Mouse (Mus musculus) urinary bladder, postnatal 4 days (tissue): ENCODE measurements around the gene Slc34a1.
"Not testable (repeated sequence)": the region's sequence is repeated elsewhere in the genome, so short reads cannot be mapped to it uniquely, and the experiment has no call there.

ENCODE experiments used
- DNase-seq, 2 experiments: peaks; one replicate each; pipeline ENCODE4 v3.0.0; 2021 to 2022; ENCODE audit warnings: low spot score in 2 of 2

Gene Slc34a1

DNA sequence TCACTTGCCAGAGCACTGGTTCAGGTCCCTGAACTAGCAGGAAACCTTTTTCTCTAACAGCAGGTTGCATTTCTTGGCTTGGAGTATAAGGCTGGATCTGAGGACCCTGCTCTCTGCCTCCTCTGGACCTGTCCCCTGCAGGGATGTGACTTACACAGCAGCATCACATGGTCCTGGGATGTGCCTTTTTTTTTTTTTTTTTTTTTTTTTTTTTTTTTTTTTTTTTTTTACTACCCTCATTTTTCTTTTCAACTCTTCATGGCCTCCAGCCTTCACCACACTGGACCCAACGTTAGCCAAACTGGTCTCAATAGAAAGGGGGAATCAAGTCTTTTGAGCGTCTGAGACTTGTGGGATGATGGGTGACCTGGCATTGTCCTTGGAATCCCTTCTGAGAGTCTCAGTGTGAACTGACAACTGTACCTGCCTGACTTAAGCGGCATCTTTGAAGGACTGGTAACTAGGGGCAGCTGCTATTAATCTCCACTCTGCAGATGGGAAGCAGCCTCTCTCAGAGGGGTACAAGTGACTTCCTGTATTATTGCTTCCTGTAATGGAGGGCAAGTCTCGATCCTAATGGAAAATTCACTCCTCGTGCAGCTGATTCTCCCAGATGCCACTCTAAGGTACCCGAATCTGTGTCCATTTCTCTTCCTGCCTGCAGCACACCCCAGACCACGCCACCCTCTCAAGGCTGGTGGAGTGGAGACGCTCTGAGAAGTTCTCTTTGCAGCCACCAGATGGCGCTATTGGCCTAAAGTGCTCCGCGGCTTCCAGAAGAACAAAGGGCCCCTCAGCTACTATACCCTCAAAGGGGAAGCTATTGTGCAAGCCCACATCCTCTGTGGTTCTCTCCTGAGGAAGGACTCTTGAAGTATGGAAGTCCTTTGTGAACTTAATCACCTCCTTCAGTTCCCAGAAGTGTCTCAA is 7.1 kb downstream of the Slc34a1 start:
- DNase-seq = peak; percentile 63 to 81

DNA sequence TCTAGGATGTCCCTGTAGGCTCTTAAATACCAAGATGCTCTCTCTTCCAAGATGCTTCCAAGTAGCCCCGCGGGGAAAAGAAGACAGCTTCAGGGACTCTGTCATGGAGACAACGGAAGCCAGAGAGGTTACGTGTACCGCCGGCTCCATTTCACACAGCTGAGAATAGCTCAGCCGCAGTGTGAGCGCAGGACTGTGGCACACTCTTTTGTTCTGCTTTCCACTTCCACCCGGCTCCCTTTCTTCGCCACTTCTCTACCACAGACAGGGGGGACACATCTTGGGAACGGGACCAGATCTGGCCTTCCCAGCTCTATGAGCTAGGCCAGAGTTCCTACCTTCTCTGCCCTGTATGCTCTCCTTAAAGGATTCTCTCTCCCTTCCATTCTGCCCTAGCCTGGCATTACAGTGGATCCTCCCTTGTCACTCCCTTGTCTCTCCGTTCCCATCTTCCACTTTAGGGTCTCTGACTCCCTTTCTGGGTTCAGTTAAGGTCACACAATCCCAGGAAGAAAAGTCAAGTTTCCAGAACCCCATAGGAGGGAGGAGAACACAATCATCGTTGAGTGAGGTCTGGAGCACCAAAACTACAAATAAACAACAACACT is 7.9 kb downstream of the Slc34a1 start:
- DNase-seq = no peak

DNA sequence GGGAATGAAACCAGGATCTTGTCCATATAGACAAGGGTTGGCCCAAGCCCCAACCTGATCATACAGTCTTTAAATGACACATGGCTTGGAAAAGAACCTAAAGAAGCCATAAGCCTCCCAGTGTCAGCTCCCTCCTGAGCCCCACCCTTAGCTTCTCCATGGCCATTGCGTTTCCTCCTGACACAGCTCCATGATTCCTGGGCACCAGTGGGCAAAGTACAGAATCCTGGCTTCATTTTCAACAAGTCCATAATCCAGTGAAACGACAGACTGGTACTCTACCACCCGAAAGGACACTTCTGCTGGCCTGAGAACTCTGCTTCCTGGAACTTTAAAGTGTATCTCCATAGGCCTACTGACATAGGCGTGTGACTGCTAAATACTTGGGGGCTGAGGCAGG is 9.4 kb downstream of the Slc34a1 start:
- no peak for DNase-seq

DNA sequence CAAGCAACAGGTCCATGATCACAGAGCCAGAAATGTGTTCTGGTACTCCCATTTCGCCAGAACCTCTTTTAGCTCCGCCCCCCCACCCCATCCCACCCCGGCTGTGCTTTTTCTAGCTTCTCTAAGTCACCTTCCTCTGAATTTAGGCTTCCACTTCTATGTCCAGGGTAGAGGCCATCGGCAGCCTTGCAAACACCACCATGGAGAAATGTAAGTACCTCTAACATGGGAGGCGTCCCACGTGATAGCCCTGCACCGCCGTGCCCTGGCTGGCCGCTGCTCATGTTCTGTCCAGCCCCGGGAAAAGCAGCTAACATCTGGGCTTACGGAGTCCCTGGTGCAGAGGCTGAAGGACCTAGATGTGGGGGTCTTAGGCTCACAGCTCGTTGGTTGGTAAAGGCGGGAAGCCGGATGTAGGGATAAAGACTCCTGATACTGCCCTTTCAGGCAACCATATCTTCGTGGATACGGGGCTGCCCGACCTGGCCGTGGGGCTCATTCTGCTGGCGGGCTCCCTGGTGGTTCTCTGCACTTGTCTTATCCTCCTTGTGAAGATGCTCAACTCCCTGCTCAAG is 10.6 kb downstream of the Slc34a1 start:
- no peak for DNase-seq

DNA sequence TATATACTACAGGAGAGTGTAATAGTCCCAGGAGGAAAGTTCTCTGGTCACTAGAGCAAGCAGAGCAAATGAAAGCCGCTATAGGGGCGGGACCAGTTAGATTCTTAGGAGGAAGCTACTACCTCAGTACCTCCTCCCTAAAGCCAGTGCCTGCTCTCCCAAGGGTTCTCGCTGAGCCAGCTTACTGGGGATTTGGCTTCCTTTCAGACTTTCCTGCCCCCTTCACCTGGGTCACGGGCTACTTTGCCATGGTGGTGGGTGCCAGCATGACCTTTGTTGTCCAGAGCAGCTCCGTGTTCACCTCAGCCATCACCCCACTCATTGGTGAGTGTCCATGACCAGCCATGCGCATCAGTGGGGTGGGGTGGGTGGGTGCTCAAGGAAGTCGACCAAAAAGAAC is 13.8 kb downstream of the Slc34a1 start:
- no peak for DNase-seq

DNA sequence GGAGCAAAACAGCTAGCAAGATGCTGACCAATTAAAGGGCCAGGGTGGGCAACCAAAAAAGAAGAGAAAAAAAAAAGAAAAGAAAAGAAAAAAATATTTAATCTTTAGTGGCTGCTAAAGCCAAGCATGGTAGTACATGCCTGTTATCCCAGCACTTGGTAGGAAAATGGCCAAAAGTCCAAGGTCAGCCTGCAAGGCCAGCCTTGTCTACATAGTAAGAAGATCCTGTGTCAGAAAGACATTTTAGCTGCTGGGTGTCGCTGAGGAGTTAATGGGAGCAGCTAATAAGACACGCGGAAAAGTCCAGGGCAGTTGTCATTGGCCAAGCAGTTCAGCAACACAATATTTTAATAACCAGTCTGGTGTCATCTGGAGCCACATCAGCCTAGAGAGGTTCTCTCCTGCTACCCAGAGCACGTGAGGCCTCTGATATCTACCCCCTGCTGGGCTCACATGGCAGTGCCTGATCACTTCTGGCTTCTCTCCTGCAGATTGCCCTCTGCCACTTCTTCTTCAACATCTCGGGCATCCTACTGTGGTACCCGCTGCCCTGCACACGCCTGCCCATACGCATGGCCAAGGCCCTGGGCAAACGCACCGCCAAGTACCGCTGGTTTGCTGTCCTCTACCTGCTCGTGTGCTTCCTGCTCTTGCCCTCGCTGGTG is 14.8 kb downstream of the Slc34a1 start:
- no peak for DNase-seq

DNA sequence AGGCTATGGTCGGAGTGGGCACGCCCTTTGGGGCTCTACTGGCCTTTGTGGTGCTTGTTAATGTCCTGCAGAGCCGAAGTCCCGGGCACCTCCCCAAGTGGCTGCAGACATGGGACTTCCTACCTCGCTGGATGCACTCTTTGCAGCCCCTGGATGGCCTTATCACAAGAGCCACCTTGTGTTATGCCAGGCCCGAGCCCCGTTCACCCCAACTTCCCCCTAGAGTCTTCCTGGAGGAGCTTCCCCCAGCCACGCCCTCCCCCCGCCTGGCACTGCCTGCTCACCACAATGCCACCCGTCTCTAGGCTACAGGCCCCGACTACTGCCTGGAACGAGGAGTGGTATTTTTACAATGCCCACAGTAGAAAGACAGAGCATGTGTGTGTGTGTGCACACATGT is 15.3 kb downstream of the Slc34a1 start:
- no peak for DNase-seq

DNA sequence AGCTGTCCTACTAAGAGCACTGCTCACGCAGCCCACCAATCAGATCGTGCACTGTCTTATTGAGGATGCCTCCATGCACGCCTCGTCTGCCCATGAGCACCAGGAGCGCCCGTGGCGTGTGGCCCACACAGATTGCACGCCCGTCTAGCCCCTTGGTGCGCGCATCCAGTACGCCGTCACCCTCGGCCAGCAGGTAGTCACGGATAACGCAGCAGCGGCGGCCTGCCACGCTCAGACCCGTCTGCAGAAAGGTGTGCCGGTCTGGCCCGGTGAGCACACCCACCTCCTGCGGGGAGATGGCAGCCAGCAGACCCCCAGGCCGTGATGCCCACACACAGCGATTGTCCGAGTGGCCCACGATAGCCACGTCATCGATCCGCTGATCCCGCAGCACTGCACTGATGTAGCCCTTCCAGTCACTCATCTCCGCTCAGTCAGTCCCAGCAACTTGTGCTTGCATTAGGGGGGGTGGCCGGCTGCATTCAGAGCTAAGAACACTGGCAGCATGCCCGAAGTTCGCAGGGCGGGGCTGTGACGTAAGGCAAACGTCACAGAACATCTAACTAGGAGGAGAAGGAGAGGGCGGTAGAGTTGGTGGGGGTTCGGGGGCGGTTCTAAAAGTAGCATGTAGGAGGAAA is 16.9 kb downstream of the Slc34a1 start, which contains the start of gene Pfn3:
Pfn3 (minus strand) TSS at position 490 of the 638 bp plus-strand sequence.
- DNase-seq = no peak

DNA sequence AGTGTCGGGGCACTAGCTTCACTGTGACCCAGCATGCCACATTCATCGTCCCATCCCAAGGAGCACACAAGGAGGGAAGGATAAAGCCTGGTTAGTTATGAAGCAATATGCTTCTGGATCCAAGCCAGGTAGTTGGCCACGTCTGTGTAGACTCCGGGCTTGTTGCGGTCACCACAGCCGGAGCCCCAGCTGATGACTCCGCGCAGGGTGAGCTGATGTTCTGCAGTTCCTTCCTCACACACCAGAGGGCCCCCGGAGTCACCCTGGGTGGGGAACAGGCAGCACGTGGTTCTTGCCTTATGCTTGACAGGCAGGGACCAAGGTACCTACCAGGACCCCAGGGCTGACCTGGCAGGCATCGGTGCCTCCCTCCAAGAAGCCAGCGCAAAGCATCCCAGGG is 20.0 kb downstream of the Slc34a1 start:
- DNase-seq = peak; percentile 77 to 93

DNA sequence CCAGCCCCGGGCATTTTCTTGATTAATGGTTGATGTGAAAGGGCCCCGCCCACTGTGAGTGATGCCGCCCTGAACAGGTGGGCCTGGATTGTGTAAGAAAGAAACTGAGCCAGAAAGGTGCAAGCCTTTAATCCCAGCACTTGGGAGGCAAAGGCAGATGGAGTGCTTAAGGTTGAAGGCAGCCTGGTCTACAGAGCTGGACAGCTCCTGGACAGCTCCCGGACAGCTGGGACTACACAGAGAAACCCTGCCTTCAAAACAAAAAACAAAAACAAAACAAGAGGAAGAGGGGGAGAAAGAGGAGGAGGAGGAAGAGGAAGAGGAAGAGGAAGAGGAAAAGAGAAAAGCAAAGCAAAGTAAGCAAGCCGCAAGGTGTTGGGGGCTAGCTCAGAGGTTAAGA is 21.2 kb downstream of the Slc34a1 start:
- DNase-seq = no peak

DNA sequence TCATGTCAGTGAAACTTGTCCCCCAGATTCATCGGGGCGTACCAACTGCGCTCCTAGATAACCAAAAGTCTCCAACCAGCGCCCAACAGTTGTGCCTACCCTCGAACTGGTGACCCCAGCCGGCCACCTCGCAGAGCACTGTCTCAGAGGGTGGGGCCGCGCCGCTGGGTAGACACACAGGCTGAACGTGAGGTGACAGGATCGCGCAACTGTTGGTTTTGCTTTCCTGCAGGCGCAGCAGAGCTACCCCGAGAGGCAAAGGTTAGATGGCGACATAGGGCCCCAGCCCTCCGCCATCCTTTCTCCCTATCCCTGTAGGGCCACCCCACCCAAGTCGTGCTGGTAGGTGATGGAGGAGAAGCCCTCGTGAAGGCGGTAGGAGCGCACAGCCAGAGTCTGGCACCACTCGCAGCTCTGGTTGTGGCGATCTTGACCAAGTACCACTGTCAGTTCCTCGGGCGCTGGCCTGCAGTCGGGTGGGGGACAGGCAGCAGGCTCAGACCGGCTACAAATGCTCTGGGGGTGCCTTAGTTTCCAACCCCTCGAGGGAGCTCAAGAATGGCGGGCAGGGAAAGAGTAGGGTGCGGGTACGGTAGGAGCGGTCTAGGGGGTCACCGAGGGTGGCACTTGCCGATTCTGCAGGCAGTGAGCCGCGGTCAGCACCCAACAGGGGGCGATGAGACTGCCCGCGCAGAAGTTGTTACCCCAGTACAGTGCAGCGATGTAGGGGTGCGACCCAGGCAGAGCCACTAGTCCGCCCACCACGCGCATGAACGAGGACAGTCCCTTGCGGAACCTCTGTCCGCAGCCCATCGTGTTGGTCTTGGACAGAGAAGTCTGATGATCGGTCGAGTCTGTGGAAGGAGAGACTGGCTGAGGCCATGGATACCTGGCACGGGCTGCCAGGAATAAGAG is 22.3 kb downstream of the Slc34a1 start:
- no peak for DNase-seq

DNA sequence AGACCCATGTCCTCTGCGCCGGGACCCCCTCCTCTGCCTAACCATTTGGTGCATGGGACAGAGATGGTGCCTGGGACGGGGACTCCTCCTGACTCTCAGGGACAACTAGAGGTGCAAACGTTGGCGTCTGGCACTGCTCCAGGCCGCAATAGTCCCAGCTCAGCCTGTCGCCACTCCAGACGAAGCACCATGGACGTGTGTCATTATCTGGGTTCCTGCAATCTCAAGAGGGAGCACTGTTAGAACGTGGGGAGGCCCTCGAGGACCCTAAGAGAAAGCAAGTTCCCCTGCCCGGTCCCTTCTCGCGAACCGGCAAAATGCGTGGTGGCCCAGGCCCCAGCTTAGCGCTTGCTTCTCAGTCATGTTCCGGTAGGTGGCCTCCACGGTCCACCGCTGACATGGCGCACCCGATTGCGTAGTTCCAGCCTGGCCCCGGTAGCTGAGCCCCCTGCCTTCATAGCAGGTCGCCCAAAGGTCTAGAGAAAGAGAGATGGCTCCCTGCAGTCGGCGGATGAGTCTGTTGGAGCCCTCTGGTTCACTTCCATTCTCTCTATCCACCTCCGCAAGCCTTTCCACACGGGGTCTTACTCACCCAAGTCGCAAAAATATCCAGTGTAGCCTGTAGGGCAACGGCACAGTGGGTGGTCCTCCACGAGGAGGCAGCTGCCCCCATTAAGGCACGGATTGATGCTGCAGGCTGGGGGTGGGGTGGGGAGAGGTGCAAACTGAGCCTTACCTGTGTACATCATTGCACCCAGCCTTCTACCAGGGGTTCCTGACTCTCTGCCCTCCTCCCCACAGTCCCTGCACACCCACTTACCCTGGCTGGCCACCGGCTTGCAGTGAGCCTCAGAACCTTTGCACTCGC is 23.2 kb downstream of the Slc34a1 start:
- peak; percentile 49 to 72 for DNase-seq

DNA sequence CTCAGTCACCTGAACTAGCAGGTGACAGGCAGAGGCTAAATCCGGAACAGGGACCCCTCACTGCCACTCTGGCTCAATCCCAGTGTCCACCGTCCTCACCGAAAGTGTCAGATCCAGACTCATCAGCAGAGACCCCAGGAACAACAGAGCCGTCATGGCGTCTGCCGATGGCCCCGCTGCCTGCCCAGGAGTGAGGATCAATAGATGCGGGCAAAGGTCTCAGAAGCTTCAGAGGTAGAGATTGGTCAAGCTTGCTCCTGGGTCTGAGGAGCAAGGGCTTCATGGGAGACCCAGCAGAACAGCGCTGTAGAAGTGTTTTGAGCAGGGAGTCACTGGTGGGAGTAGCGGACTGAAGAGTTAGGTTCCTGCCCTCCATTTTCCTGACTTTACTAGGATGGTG is 28.6 kb downstream of the Slc34a1 start, which contains the start of gene F12:
F12 (minus strand) TSS at position 181 of the 400 bp plus-strand sequence.
- DNase-seq = no peak

DNA sequence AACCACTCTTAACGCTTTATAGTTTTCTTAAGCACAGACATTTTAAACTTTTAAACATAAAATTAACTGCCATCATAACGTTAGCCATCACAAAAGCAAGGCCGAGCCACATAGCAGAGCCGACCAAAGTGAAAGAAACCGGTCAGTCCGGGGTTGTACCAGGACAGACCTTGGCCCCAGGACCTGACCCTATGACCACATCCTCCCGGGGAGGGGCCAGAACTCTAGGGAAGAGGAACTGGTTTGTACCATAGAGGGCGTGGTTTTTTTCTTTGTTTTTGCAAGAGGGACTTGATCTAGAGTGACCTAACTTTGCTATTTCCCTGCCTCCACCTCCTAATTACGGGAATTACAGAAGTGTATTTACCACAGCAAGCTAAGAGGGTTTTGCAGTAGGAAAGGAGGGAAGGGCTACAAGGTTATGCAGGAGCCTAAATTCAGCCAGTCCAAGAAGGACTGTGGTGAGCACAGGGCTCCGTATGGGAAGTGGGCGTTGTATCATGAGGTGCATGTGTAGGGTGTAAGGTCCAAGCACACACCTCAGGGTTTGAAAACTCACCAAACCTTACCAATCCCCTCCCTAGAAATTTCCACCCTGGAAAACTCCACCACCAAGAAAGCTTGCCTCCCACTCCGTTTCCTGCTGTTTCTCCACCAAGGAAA is 31.4 kb downstream of the Slc34a1 start:
- DNase-seq = no peak

DNA sequence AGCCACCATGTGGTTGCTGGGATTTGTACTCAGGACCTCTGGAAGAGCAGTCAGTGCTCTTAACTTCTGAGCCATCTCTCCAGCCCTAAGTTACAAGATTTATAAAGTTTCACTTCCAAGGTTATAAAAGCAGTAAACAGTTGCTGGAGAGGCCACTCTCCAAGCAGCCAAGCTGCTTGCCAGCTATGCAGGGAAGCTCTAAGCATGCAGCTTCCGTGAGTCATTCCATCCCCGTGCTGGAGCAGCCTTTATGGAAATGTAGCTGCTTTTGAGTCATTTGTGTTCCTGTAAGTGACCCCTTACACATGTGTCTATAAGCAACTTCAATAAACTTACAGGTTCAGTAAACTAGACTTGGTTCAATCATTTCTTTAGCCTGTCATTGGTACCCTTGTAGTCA is 32.6 kb downstream of the Slc34a1 start:
- DNase-seq = no peak

DNA sequence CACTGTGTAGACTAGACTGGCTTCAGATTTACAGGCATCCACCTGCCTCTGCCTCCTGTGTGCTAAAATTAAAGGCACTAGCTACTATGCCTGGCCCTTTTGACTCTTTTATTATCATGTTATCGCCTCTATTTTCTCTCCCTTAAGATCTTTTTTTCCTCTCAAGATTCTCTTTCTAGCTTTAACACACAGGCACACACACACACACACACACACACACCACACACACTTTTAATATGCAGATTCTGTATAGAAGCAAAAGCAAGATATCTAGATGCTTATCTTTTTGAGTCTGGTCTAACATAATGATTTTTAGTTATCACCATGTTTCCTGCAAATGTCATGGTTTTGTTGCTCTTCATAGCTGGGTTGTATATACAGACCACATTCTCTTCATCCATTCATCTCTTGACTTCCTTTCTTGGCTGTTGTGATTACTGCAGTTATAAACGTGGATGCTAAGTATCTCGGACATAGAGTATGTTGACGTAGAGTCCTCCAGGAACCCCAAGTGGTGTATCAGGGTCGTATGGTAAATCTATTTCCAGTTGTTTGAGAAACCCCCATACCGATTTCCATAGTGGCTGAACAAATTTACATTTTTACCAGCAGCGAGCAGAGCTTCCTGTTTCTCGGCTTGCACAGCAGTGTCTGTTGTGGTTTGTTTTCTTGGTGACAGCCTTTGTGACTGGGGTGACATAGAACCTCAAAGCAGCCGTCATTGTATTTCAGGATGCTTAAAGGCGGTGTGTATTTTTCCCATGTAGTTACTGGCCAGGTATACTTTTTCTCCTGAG is 34.1 kb downstream of the Slc34a1 start:
- DNase-seq = no peak

DNA sequence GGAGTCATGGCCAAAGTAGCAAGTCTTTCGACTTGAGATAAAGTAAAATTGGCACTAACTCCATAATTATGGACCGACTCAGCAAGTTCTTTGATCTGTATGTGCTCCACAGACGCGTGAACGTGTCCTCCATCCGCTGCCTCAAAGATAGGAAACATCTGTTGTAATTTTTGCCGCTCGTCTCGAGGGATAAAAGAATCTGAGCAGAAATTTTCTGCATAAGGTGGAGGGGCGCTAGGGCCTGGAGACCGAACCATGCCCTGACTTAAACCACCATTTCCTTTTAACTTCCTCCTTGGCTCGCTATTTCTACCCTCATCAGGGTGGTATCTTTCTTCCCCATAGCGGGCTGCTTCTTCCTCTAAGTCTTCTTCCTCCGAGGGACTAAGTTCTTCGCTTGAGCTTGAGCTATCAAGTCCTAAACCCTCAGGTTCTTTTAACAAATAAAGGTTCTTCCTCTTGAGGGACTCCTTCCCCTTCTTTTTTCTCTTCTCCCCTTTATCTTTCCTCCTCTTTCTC is 39.2 kb downstream of the Slc34a1 start:
- DNase-seq = not testable (repeated sequence)

DNA sequence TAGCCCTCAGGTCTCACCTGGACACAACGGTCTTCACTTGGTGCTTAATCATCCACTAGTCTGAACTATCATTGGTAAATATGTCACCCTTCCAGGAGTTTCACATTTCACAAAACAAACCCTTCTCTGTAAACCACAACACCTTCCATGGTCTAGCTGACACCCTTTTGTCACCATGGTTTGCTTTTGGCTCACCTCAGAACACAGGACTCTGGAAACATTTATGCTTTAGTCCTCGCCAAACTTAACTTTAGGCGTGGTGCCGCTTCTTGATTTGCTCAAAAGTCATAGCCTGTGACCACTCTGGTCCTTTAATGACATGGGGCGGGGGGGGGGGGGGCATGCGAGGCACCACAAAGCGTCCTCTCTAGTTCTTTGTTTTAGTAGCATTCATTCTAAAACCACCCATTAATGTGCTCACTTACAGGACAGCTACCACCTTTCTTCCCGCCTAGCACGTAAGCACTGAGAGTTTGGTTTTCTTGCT is 45.9 kb downstream of the Slc34a1 start:
- DNase-seq = no peak
